Mouse (Mus musculus) heart, embryonic 14.5 days (tissue): ENCODE measurements at regions not wholly inside any gene's neighbourhood (a gene's known extent, or its start where the extent isn't known, plus 50 kb on each side); places are given as distances from the start of the nearest gene placed in this dataset. TPM values are rescaled to one million over a fixed set of nuclear protein-coding genes. Genes with fewer than 3 reads are reported as not detected.

Experiments
- ATAC-seq: fragments of 200-750 bp; cut with Nextera tagmentation; 2 replicates; pipeline ENCODE4 v1.8.0; 2017; ENCODE audit warnings: low read depth, moderate TSS enrichment; ENCODE audit not compliant: insufficient number of reproducible peaks, insufficient read depth, low FRiP score
- H3K27ac ChIP-seq, 2 experiments: fragments of 200-500 bp in 1 of 2; fragments of 300-500 bp in 1 of 2; sonication (generic) in 1 of 2; replicated peaks in 1 of 2; 2 replicates each; pipeline ENCODE4 v1.5.1; 2012 to 2014; ENCODE audit warnings: low read depth in 2 of 2, low read length in 2 of 2, control low read depth in 1 of 2, mild to moderate bottlenecking in 1 of 2, mixed read lengths in 1 of 2; ENCODE audit not compliant: control insufficient read depth in 1 of 2, insufficient read depth in 1 of 2
- H3K27me3 ChIP-seq: fragments of 300-500 bp; sonication (generic); 2 replicates; pipeline ENCODE4 v1.6.1; 2014; ENCODE audit warnings: mild to moderate bottlenecking, low read length, control low read depth; ENCODE audit not compliant: control insufficient read depth, insufficient read depth
- H3K36me3 ChIP-seq: fragments of 300-500 bp; sonication (generic); 2 replicates; pipeline ENCODE4 v1.6.1; 2014; ENCODE audit warnings: mild to moderate bottlenecking, control low read depth, low read length, mixed read lengths; ENCODE audit not compliant: control insufficient read depth, insufficient read depth
- H3K4me1 ChIP-seq, 2 experiments: fragments of 200-500 bp in 1 of 2; fragments of 300-500 bp in 1 of 2; sonication (generic) in 1 of 2; 2 replicates each; pipeline ENCODE4 v1.6.1; 2012 to 2014; ENCODE audit warnings: low read length in 2 of 2, control low read depth in 1 of 2, mixed read lengths in 1 of 2; ENCODE audit not compliant: control insufficient read depth in 2 of 2, insufficient read depth in 2 of 2
- H3K4me2 ChIP-seq: fragments of 300-500 bp; sonication (generic); 2 replicates; pipeline ENCODE4 v1.6.1; 2014; ENCODE audit warnings: mild to moderate bottlenecking, low read length
- H3K4me3 ChIP-seq, 2 experiments: fragments of 200-500 bp in 1 of 2; fragments of 300-500 bp in 1 of 2; sonication (generic) in 1 of 2; 2 replicates each; pipeline ENCODE4 v1.5.1; 2012 to 2014; ENCODE audit warnings: low read length in 2 of 2, mild to moderate bottlenecking in 2 of 2, control low read depth in 1 of 2, low read depth in 1 of 2, moderate library complexity in 1 of 2; ENCODE audit not compliant: control insufficient read depth in 1 of 2, insufficient read depth in 1 of 2
- H3K9ac ChIP-seq: fragments of 300-500 bp; sonication (generic); 2 replicates; pipeline ENCODE4 v1.6.1; 2014; ENCODE audit warnings: mild to moderate bottlenecking, low read length
- H3K9me3 ChIP-seq: fragments of 300-500 bp; sonication (generic); 2 replicates; pipeline ENCODE4 v1.6.1; 2016; ENCODE audit warnings: low read length, control low read depth; ENCODE audit not compliant: control insufficient read depth
- WGBS: fragments of 180-500 bp; shearing (Covaris S2); extraction: QIAGEN DNeasy Blood & Tissue Kit; methylation state at CpG from one replicate; pipeline ENCODE4 v1.1.7; 2014; 5-methylcytosine and 5-hydroxymethylcytosine counted together
- microRNA-seq: library from miRNA; unstranded; fragments of <30 nt; microRNA quantifications from one replicate; pipeline ENCODE4, GENCODE M21; 2016

GRCm38 (mm10) chr4:137104447-137105044 lies 55.9 kb upstream of the Zbtb40 start:
- Histone ChIP-seq H3K4me2 (no peak overlapping the region), H3K27me3 (peaks cover 3% of the 10 kb centered on the region; the same call in 1 of the 2 replicates), H3K36me3 (no peaks in the 10 kb centered on the region), H3K4me1 (no peaks in the 10 kb centered on the region), H3K4me3 (no peak overlapping the region), H3K9ac (no peak overlapping the region), H3K9me3 (no peaks in the 10 kb centered on the region), H3K27ac (no peak overlapping the region)
- 73% methylated on average over 10 of the region's 10 CpGs for WGBS
- no peak for ATAC-seq

GRCm38 (mm10) chr4:137101169-137101568 lies 52.6 kb upstream of the Zbtb40 start:
- Histone ChIP-seq H3K27me3 (peaks cover 14% of the 10 kb centered on the region; the same call in 1 of the 2 replicates), H3K36me3 (no peaks in the 10 kb centered on the region)

GRCm38 (mm10) chr4:137100756-137101155 lies 52.2 kb upstream of the Zbtb40 start:
- Histone ChIP-seq H3K9me3 (no peaks in the 10 kb centered on the region), H3K27me3 (peaks cover 14% of the 10 kb centered on the region; the same call in 1 of the 2 replicates), H3K4me1 (peaks cover 4 to 7% of the 10 kb centered on the region in 2 experiments; a peak in 3 of 4 replicates), H3K27ac (no peak overlapping the region), H3K4me2 (no peak overlapping the region), H3K9ac (no peak overlapping the region), H3K4me3 (no peak overlapping the region), H3K36me3 (no peaks in the 10 kb centered on the region)
- 87% methylated on average over 4 of the region's 4 CpGs for WGBS
- ATAC-seq = no peak

More at GRCm38 (mm10) chr4:137101169-137101568, 52.6 kb upstream of the Zbtb40 start:
- Histone ChIP-seq H3K9ac (no peak overlapping the region), H3K4me1 (peaks cover 4 to 7% of the 10 kb centered on the region in 2 experiments; a peak in 3 of 4 replicates), H3K4me2 (no peak overlapping the region), H3K9me3 (no peaks in the 10 kb centered on the region), H3K4me3 (no peak overlapping the region), H3K27ac (no peak overlapping the region)
- no peak for ATAC-seq
- 81% methylated on average over 12 of the region's 12 CpGs for WGBS

Small RNA genes lying in the stretch of these regions (microRNA-seq; reads per million reads assigned to microRNA genes)
- gene Gm23263 (not detected), gene Gm25399 (not detected)
